Mouse (Mus musculus): ENCODE data around the gene Ypel2. TPM values are rescaled to one million over a fixed set of nuclear protein-coding genes. Genes with fewer than 3 reads are reported as not detected.
A peak's percentile ranks its signal among the peaks of the same experiment; 100 is the strongest.

Gene Ypel2
- polyA plus RNA-seq, 1 experiment from 2014 or later: 7.4 TPM

GRCm38 (mm10) chr11:86905261-86905660 lies 88.2 kb downstream of the Ypel2 start:
- ATAC-seq: no peak
- 93% methylated on average over 2 of the region's 2 CpGs for WGBS
- Histone ChIP-seq H3K9me3 (replicated peaks) (no peaks in the 10 kb centered on the region), H3K9ac (no peak overlapping the region), H3K4me1 (no peaks in the 10 kb centered on the region), H3K4me3 (no peak overlapping the region), H3K27me3 (no peaks in the 10 kb centered on the region), H3K36me3 (ENCODE audit: poor library complexity, severe bottlenecking) (no peaks in the 10 kb centered on the region), H3K4me2 (no peak overlapping the region), H3K27ac (no peak overlapping the region)

GRCm38 (mm10) chr11:86904706-86905105 lies 88.8 kb downstream of the Ypel2 start:
- no peaks in the 10 kb centered on the region for H3K9me3 ChIP-seq (replicated peaks)
- H3K27ac ChIP-seq: no peak overlapping the region
- no peak for ATAC-seq
- WGBS: 75% methylated on average over 4 of the region's 4 CpGs
- no peak overlapping the region for H3K4me2 ChIP-seq
- no peak overlapping the region for H3K4me3 ChIP-seq
- H3K9ac ChIP-seq: no peak overlapping the region
- no peaks in the 10 kb centered on the region for H3K4me1 ChIP-seq
- no peaks in the 10 kb centered on the region for H3K36me3 ChIP-seq (ENCODE audit: poor library complexity, severe bottlenecking)
- no peaks in the 10 kb centered on the region for H3K27me3 ChIP-seq

- Histone ChIP-seq H3K4me2 (no peak overlapping the region), H3K9ac (no peak overlapping the region), H3K27me3 (no peaks in the 10 kb centered on the region), H3K36me3 (ENCODE audit: poor library complexity, severe bottlenecking) (no peaks in the 10 kb centered on the region), H3K9me3 (replicated peaks) (no peaks in the 10 kb centered on the region), H3K27ac (no peak overlapping the region), H3K4me1 (peaks cover 16% of the 10 kb centered on the region; the same call in 1 of the 2 replicates), H3K4me3 (no peak overlapping the region)
- WGBS: 33% methylated on average over 2 of the region's 2 CpGs
- ATAC-seq: no peak
These were observed 95.1 kb downstream of the Ypel2 start for GRCm38 (mm10) chr11:86898367-86898766.

GRCm38 (mm10) chr11:86895567-86895966 lies 97.9 kb downstream of the Ypel2 start:
- Histone ChIP-seq H3K9ac (no peak overlapping the region), H3K27ac (no peak overlapping the region), H3K4me3 (no peak overlapping the region), H3K36me3 (ENCODE audit: poor library complexity, severe bottlenecking) (no peaks in the 10 kb centered on the region), H3K4me2 (no peak overlapping the region), H3K27me3 (no peaks in the 10 kb centered on the region), H3K4me1 (peaks cover 17% of the 10 kb centered on the region; the same call in 1 of the 2 replicates), H3K9me3 (replicated peaks) (no peaks in the 10 kb centered on the region)
- 42% methylated on average over 3 of the region's 3 CpGs for WGBS
- ATAC-seq: no peak

GRCm38 (mm10) chr11:86895156-86895555 lies 98.4 kb downstream of the Ypel2 start:
- WGBS: 62% methylated on average over 9 of the region's 9 CpGs
- no peak for ATAC-seq
- H3K4me1 ChIP-seq: peaks cover 17% of the 10 kb centered on the region; the same call in 1 of the 2 replicates

GRCm38 (mm10) chr11:86894171-86894577 lies 99.3 kb downstream of the Ypel2 start:
- Histone ChIP-seq H3K4me1 (peaks cover 17% of the 10 kb centered on the region; the same call in 1 of the 2 replicates), H3K27ac (no peak overlapping the region), H3K4me2 (peak overlapping the region; percentile 73), H3K36me3 (ENCODE audit: poor library complexity, severe bottlenecking) (no peaks in the 10 kb centered on the region), H3K27me3 (no peaks in the 10 kb centered on the region), H3K4me3 (peak overlapping the region; percentile 44), H3K9ac (peak overlapping the region; percentile 71), H3K9me3 (replicated peaks) (no peaks in the 10 kb centered on the region)
- 7% methylated on average over 19 of the region's 19 CpGs for WGBS
- ATAC-seq: peak; percentile 81

More at GRCm38 (mm10) chr11:86895156-86895555, 98.4 kb downstream of the Ypel2 start:
- no peaks in the 10 kb centered on the region for H3K27me3 ChIP-seq
- no peak overlapping the region for H3K9ac ChIP-seq
- no peak overlapping the region for H3K27ac ChIP-seq
- H3K4me2 ChIP-seq: no peak overlapping the region
- no peaks in the 10 kb centered on the region for H3K36me3 ChIP-seq (ENCODE audit: poor library complexity, severe bottlenecking)
- no peak overlapping the region for H3K4me3 ChIP-seq
- H3K9me3 ChIP-seq (replicated peaks): no peaks in the 10 kb centered on the region

- no peak overlapping the region for H3K4me3 ChIP-seq
- no peak overlapping the region for H3K27ac ChIP-seq
- H3K4me1 ChIP-seq: peaks cover 13% of the 10 kb centered on the region; the same call in 1 of the 2 replicates
- H3K4me2 ChIP-seq: no peak overlapping the region
- no peak for ATAC-seq
- H3K9me3 ChIP-seq (replicated peaks): no peaks in the 10 kb centered on the region
- WGBS: 61% methylated on average over 15 of the region's 15 CpGs
- H3K9ac ChIP-seq: no peak overlapping the region
- no peaks in the 10 kb centered on the region for H3K27me3 ChIP-seq
- H3K36me3 ChIP-seq (ENCODE audit: poor library complexity, severe bottlenecking): no peaks in the 10 kb centered on the region
These were observed 100.4 kb downstream of the Ypel2 start for GRCm38 (mm10) chr11:86892996-86893670.

Other genes with a start within 250 kb of the Ypel2 start
- gene Cltc, start 236.1 kb downstream of the Ypel2 start, polyA plus RNA-seq (2015; fragmentation: Nextera tagmentation; extraction: Ambion mirVana): 106 and 126 TPM in 2 replicates
- gene Dhx40, start 186.0 kb downstream of the Ypel2 start, polyA plus RNA-seq (2015; fragmentation: Nextera tagmentation; extraction: Ambion mirVana): 38.3 and 41.7 TPM in 2 replicates
- gene Gdpd1, start 80.4 kb upstream of the Ypel2 start, polyA plus RNA-seq (2015; fragmentation: Nextera tagmentation; extraction: Ambion mirVana): 158 and 161 TPM in 2 replicates
- 20.5 and 22.6 TPM in 2 replicates for gene Smg8, start 93.1 kb upstream of the Ypel2 start, polyA plus RNA-seq (2015; fragmentation: Nextera tagmentation; extraction: Ambion mirVana)
- gene Prr11, start 115.0 kb upstream of the Ypel2 start, polyA plus RNA-seq (2015; fragmentation: Nextera tagmentation; extraction: Ambion mirVana): 7.9 and 8.3 TPM in 2 replicates
- gene Ska2, start 115.5 kb upstream of the Ypel2 start, polyA plus RNA-seq (2015; fragmentation: Nextera tagmentation; extraction: Ambion mirVana): 105 and 110 TPM in 2 replicates
- gene Trim37, start 133.4 kb upstream of the Ypel2 start, polyA plus RNA-seq (2015; fragmentation: Nextera tagmentation; extraction: Ambion mirVana): 82.2 and 87.3 TPM in 2 replicates

Data from forebrain, embryonic 13.5 days (tissue).